Mouse (Mus musculus) stomach, postnatal 0 days (tissue): ENCODE data around the gene Cox10. TPM values are rescaled to one million over a fixed set of nuclear protein-coding genes. Genes with fewer than 3 reads are reported as not detected.

Experiments used
- ATAC-seq: fragments of 200-750 bp; cut with Nextera tagmentation; 2 replicates; pipeline ENCODE4 v1.8.0; 2017; ENCODE audit not compliant: low FRiP score, low TSS enrichment
- DNase-seq: peaks from one replicate; pipeline ENCODE4 v3.0.0-alpha.2; 2016; ENCODE audit warnings: low spot score
- H3K27ac ChIP-seq: fragments of 300-500 bp; sonication (generic); replicated peaks from 2 replicates; pipeline ENCODE4 v1.5.1; 2014; ENCODE audit warnings: mild to moderate bottlenecking, control low read depth
- H3K27me3 ChIP-seq: fragments of 300-500 bp; sonication (generic); 2 replicates; pipeline ENCODE4 v1.6.1; 2014; ENCODE audit warnings: low read length; ENCODE audit not compliant: control insufficient read depth, insufficient read depth
- H3K36me3 ChIP-seq: fragments of 300-500 bp; sonication (generic); 2 replicates; pipeline ENCODE4 v1.6.1; 2014; ENCODE audit warnings: low read length, mixed read lengths; ENCODE audit not compliant: control insufficient read depth, insufficient read depth
- H3K4me1 ChIP-seq: fragments of 300-500 bp; sonication (generic); replicated peaks from 2 replicates; pipeline ENCODE4 v1.6.1; 2014; ENCODE audit warnings: antibody characterized with exemption; ENCODE audit not compliant: control insufficient read depth, insufficient read depth
- H3K4me2 ChIP-seq: fragments of 300-500 bp; sonication (generic); replicated peaks from 2 replicates; pipeline ENCODE4 v1.6.1; 2014; ENCODE audit warnings: low read depth, mild to moderate bottlenecking, control low read depth, moderate library complexity
- H3K4me3 ChIP-seq: fragments of 300-500 bp; sonication (generic); 2 replicates; pipeline ENCODE4 v1.5.1; 2014; ENCODE audit warnings: low read depth, low read length, control low read depth
- H3K9ac ChIP-seq: fragments of 300-500 bp; sonication (generic); 2 replicates; pipeline ENCODE4 v1.6.1; 2014; ENCODE audit warnings: mild to moderate bottlenecking, low read length, control low read depth, mixed read lengths
- H3K9me3 ChIP-seq: fragments of 300-500 bp; sonication (generic); 2 replicates; pipeline ENCODE4 v1.6.1; 2016; ENCODE audit warnings: low read length; ENCODE audit not compliant: control insufficient read depth
- CTCF ChIP-seq: IDR thresholded peaks from 2 replicates; pipeline ENCODE4 v1.5.1; 2016; ENCODE audit warnings: antibody characterized with exemption, low read depth, mild to moderate bottlenecking, moderate library complexity
- EP300 ChIP-seq: optimal IDR thresholded peaks from 2 replicates; pipeline ENCODE3; 2016; ENCODE audit warnings: antibody characterized with exemption
- WGBS: fragments of 180-500 bp; shearing (Covaris S2); extraction: QIAGEN DNeasy Blood & Tissue Kit; methylation state at CpG from one replicate; pipeline ENCODE4 v1.1.7; 2014; 5-methylcytosine and 5-hydroxymethylcytosine counted together
- polyA plus RNA-seq: library from polyadenylated mRNA; unstranded; fragments of >200 nt; fragmentation: Nextera tagmentation; extraction: Ambion mirVana; gene quantifications from 2 replicates; pipeline ENCODE4 v1.2.1, GENCODE M21; 2015

The Cox10 gene
- polyA plus RNA-seq, 1 experiment from 2014 or later, result 16.9 TPM

- no peaks in the 10 kb centered on the region for H3K9me3 ChIP-seq
- 0 out of 2 replicates have a peak, but pooled peaks cover 4% of the 10 kb centered on the region for H3K4me1 ChIP-seq
- no peaks in the 10 kb centered on the region for H3K27me3 ChIP-seq
- no peaks in the 10 kb centered on the region for H3K36me3 ChIP-seq
- ATAC-seq (peak; percentile 63), DNase-seq (peak; percentile 90)
- under 1% methylated on average over 33 of the region's 33 CpGs for WGBS
- peak overlapping the region; percentile 95 for H3K4me2 ChIP-seq
- peak overlapping the region; percentile 64 for H3K4me3 ChIP-seq
- no peak for TF ChIP-seq EP300
- peak; percentile 91 for TF ChIP-seq CTCF
- H3K27ac ChIP-seq, result peak overlapping the region; percentile 65
- peak overlapping the region; percentile 68 for H3K9ac ChIP-seq
These were observed 158.7 kb downstream of the Cox10 start for GRCm38 (mm10) chr11:63920531-63920930.

GRCm38 (mm10) chr11:63919211-63920098 lies 159.8 kb downstream of the Cox10 start:
- peak overlapping the region; percentile 68 for H3K9ac ChIP-seq
- peak; percentile 41 for DNase-seq

GRCm38 (mm10) chr11:63918321-63919105 lies 160.8 kb downstream of the Cox10 start:
- Histone ChIP-seq H3K4me3 (peak overlapping the region; percentile 64), H3K27ac (peak overlapping the region; percentile 89)
- WGBS, result 35% methylated on average over 17 of the region's 17 CpGs

More at GRCm38 (mm10) chr11:63919211-63920098, 159.8 kb downstream of the Cox10 start:
- H3K27me3 ChIP-seq, result no peaks in the 10 kb centered on the region
- H3K36me3 ChIP-seq, result no peaks in the 10 kb centered on the region
- no peaks in the 10 kb centered on the region for H3K9me3 ChIP-seq
- no peak for TF ChIP-seq CTCF
- no peak for TF ChIP-seq EP300
- no peak for ATAC-seq
- H3K4me1 ChIP-seq, result 0 out of 2 replicates have a peak, but pooled peaks cover 4% of the 10 kb centered on the region
- peak overlapping the region; percentile 95 for H3K4me2 ChIP-seq
- peak overlapping the region; percentile 64 for H3K4me3 ChIP-seq
- 9% methylated on average over 52 of the region's 52 CpGs for WGBS
- H3K27ac ChIP-seq, result peak overlapping the region; percentile 89

GRCm38 (mm10) chr11:63917561-63917960 lies 161.7 kb downstream of the Cox10 start:
- Histone ChIP-seq H3K4me2 (no peak overlapping the region), H3K9ac (no peak overlapping the region), H3K4me3 (no peak overlapping the region), H3K27ac (no peak overlapping the region), H3K4me1 (peaks cover 4% of the 10 kb centered on the region), H3K36me3 (no peaks in the 10 kb centered on the region), H3K9me3 (no peaks in the 10 kb centered on the region), H3K27me3 (no peaks in the 10 kb centered on the region)
- WGBS, result 50% methylated on average over 6 of the region's 6 CpGs
- ATAC-seq (no peak), DNase-seq (no peak)
- TF ChIP-seq CTCF (no peak), EP300 (no peak)

More at GRCm38 (mm10) chr11:63918321-63919105, 160.8 kb downstream of the Cox10 start:
- Histone ChIP-seq H3K36me3 (no peaks in the 10 kb centered on the region), H3K4me1 (peaks cover 7% of the 10 kb centered on the region), H3K4me2 (peak overlapping the region; percentile 95), H3K27me3 (no peaks in the 10 kb centered on the region), H3K9ac (peak overlapping the region; percentile 68), H3K9me3 (no peaks in the 10 kb centered on the region)
- peak; percentile 30; the same call in 1 of the 2 replicates for ATAC-seq
- DNase-seq, result peak; percentile 76
- peak; percentile 20; the same call in 1 of the 2 replicates for TF ChIP-seq CTCF
- TF ChIP-seq EP300, result no peak

GRCm38 (mm10) chr11:63914388-63914787 lies 164.9 kb downstream of the Cox10 start:
- peak overlapping the region; percentile 38; the same call in 1 of the 2 replicates for H3K9ac ChIP-seq
- TF ChIP-seq EP300 (no peak), CTCF (no peak)
- 4% methylated on average over 20 of the region's 20 CpGs for WGBS
- H3K4me2 ChIP-seq, result peak overlapping the region; percentile 71
- ATAC-seq (peak; percentile 96), DNase-seq (peak; percentile 94)
- peak overlapping the region; percentile 37 for H3K4me3 ChIP-seq
- H3K36me3 ChIP-seq, result no peaks in the 10 kb centered on the region
- peaks cover 4% of the 10 kb centered on the region for H3K4me1 ChIP-seq
- H3K27me3 ChIP-seq, result no peaks in the 10 kb centered on the region
- H3K9me3 ChIP-seq, result no peaks in the 10 kb centered on the region
- H3K27ac ChIP-seq, result peak overlapping the region; percentile 61; the same call in 1 of the 2 replicates
